Mouse (Mus musculus): Measurements from ENCODE around the gene Mmp15.

DNA sequence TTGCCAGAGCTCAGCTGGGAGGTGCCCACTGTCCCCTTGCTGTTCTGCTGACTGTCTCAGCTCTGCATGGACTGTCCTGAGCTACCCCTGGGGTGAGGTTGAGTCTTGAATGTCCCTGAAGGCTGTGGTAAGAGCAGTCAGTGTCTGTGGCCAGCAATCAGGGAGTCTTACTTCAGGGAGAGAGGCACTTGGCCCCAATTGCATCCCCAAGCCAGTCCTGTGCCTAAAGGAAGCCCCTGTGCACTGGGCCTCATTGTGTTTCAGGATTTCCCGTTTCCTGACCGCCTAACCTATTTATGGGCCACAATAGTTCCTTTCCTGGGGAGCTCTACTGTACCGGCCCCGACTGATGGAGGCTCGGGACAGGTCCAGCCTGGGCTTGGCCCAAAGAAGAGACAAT, 40.5 kb downstream of the Mmp15 start:
- TF ChIP-seq CTCF (IDR thresholded peaks at IDR 0.05; ENCODE audit: extremely low read depth, insufficient read depth, low read length): no peak
- no peak for TF ChIP-seq POLR2A (IDR thresholded peaks at IDR 0.05; ENCODE audit: extremely low read depth, insufficient read depth, low read length)
